Mouse (Mus musculus) adrenal gland, adult 8-10 months (tissue): ENCODE data around the gene Slc31a1. TPM values are rescaled to one million over a fixed set of nuclear protein-coding genes. Genes with fewer than 3 reads are reported as not detected.

Experiments used
- DNase-seq: peaks from one replicate; pipeline ENCODE4 v3.0.0; 2022
- total RNA-seq, 4 experiments: library from RNA; stranded (reverse); gene quantifications; 2 replicates each; pipeline ENCODE4 v1.2.4; 2022

Gene Slc31a1
- total RNA-seq = 10 to 100 TPM; 44.5 to 59.7 (median 49.9) TPM

DNA sequence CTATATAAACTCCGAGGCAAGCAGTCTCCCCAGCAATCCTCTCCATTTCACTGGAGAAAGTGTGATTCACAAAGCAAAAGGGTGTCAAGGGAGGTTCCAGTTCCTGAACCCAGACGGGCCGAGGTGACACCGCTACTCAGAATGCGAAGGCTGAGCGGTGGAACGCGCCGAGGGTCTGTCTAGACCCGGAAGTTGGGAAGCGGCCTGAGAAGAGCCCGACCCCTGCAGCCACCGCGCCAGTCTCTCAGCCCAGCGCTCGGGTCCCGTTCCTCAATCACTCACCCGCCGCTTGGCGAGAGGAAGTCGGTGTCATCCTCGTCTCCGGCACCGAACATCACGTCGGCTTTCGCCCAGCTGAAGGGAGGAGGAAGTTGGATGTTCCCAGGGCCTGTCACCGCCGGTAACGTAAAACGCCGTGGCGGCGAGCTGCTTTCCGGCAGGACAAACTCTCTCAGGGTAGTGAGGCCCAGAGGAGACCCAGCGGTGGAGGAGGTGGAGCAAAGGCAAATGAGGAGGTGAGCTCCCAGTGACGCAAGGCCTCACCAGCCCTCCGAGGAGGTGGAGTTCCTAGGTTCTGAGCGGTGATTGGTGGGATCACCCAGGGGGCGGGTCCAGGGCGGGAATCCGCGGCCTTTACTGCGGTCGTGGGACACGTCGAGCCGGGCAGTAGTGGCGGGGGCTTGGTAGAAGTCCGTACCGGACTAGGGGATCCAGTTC is at the start of gene Slc31a1, which contains the start of gene Fkbp15:
Gene Slc31a1, plus strand, starts transcription at position 640 of the 717 bp plus-strand sequence.
Gene Fkbp15, minus strand, starts transcription at position 461 of the 717 bp plus-strand sequence.
- DNase-seq = peak; percentile 98

DNA sequence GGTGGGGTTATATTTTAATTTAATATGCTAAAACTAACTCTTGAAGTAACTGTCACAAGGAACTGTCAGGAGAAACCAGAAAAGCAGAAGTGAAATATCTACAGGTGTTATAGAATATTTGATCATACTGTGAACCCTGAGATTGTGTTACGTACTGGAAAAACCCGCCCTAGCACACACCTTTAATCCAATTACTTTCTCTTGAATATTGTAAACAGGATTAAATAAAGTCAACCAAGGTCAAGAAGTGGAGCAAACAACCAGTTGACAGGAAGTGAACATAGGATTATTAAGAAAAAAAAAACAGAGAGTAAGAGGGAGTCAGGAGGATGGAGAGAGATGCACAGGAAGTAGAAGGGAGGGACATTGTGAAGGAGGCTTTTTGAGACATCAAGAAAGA is 47.7 kb upstream of the Slc31a1 start:
- DNase-seq = no peak

DNA sequence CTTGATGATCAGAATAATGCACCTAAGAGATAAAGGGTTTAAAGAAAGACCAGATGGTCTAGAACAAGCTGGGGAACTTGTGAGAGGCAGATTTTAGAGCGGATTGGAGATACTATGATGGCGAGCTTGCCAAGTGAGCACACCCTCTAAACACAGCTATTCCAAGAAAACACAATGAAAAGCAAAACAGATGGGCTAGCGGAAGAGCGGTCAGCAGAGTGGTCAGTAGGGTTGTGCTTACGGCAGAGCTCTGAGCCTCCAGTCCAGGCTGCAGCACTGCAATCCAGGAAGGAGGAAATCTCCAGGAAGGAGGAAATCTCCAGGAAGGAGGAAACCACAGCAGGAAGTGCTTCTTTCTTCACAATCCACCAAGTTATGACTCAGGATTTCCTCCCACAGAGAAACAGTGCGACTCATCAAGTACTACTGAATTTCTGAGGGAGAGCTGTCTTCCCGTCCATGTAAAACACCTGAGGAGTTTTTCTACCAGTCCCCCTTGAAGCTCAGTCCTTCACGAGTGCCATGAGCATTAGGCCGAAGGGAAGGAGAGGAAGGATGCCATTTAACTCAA is 46.8 kb upstream of the Slc31a1 start:
- DNase-seq = no peak

DNA sequence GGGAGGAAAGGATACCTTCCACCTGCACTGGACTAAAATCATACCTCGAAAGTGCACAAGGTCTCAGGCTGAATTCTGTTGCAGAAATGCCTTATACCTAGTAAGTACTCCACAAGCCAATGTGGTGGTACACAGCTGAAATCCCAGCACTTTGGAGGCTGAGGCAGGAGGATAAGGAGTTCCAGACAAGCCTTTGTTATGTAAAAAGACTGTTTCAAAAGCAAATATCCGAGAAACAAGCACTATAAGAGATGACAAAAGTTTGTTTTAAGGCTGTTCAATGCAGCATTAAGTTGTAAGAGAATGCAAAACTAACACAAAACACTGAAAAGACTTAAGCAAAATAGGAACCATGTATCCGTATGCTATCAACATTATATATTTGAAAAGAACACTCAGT is 46.0 kb upstream of the Slc31a1 start:
- no peak for DNase-seq

DNA sequence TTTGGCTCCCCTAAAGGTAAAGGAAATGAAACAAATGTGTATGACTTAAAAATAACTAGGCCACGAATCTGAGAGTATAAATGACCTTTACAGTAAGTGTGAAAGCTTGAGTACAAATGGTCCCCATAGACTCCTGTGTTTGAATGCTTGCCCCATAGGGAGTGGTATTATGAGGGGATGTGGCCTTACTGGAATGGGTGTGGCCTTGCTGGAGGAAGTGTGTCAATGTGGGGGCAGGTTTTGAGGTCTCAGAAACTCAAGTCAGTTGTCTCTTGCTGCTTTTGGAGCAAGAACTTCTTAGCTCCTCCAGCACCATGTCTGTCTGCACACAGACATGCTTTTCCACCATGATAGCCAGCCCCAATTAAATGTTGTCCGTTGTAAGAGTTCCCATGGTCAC is 44.1 kb upstream of the Slc31a1 start:
- DNase-seq = no peak

DNA sequence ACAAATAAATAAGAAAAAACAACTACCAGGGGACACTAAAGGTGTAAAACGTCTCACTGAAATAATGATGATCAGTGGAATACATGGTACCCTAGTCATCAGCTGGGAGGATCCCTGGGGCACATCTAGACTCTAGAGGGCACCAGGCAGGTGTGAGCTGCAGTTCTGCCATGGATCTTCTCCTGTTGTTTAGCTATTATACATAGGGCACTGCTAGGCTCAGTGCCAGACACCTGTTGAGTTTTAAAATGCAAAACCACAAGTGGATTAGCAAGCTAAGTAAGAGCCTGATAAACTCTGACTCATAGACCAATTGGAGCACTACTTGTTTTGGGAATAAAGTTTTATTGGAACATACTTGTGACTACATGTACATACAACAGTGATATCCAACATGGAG is 42.2 kb upstream of the Slc31a1 start:
- no peak for DNase-seq

DNA sequence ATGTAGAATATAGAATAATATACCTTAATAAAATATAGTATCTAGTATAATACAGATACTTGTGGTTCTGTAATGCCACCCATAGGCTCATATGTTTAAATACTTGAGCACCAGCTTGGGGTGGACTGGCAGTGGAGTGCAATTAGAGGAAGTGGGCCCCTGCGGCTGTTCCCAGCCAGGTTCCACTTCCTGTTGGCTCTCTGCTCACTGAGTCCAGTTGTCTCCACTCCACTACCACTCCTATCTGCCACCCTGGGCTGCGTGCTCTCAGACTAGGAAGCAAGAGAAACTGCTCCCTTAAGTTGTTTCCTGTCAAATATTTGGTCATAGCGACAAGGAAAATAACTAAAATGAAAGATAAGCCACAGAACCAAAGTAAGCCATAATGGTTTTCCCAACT is 37.8 kb upstream of the Slc31a1 start:
- no peak for DNase-seq

DNA sequence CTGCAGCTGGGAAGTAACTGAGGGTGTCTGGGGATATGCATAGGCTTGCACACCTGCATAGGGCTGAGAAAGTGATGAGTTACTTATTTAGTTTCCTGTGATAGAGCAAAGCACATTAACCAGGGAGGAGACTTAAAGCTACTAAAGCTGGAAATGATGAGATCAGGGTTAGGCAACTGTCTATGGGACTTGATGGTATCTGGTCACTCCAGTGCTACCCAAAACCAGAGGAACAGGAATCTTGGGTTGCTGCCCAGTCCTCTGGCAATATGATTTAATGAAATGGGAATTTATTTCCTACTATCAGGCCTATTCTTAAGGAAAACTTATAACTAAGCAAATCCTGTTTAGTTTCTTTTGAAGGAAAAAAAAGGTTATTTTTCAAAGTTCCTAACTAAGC is 34.4 kb upstream of the Slc31a1 start:
- no peak for DNase-seq

DNA sequence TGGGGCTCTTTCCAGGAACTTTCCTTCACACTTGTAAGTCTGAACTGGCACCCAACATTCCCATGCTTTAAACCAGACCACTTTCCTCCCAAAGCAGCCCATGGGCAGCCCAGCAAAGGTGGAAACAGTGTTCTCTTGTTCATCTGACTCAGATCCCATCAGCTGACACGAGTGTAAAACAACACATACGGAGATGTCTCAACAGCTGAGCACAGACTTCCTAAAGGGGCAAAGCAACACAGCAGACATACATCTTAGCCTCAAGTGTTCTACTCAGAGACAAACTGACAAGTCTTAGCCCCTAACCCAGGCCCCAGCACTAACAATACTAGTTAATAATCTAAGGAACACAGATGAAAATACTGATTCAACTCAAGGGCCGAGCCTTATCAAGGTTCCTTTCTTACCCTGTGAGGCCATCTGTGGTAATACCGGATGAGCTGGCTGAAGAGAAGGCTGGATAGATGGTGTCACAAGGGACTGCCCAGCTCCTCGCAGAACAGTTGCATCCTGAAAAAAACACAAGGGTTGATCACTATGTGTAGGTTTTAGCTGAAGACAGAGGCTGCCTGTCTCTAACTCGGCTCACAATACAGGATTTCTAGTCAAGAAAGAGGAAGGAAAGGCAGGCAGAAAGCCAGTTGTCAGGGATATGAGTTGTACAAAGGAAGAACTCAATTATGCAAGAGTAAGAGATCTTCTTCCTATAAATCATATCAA is 31.4 kb upstream of the Slc31a1 start:
- DNase-seq = no peak

DNA sequence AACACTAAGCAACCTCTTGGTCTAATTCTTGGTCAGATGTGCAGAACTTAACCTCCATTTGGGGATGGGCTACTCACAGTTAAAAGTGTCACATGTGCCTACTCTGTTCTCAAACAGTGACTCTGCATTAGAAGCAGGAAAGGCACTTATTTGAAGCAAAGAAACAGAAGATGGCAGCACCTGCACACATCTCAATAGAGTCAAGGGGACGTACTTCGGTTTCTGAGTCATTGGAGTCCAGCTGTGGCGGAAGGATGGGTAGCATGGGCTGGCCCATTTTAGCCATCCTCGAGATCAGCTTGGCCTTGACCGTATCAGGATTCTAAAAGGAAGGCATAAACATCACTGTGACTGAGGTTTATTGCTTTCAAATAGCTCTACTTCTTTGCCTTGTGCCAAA is 28.6 kb upstream of the Slc31a1 start:
- DNase-seq = no peak

DNA sequence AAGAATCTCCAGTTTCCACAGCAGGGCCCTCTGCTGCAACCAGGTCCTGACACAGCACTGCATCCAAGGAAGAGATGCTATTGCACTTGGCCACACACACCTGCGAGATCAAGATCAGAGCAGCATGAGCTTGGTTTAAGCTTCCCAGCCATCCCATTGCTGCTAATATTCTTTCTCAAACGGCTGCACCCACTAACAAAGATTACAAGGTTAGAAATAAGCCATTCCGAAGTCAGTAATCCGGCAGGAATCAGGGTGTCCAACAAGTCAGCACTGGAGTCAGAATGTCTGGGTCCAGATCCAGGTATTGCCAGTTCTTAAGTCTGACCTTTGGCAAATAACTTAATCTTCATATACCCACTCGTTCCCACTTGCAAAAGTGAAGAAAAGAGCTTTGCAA is 22.0 kb upstream of the Slc31a1 start:
- DNase-seq = no peak

DNA sequence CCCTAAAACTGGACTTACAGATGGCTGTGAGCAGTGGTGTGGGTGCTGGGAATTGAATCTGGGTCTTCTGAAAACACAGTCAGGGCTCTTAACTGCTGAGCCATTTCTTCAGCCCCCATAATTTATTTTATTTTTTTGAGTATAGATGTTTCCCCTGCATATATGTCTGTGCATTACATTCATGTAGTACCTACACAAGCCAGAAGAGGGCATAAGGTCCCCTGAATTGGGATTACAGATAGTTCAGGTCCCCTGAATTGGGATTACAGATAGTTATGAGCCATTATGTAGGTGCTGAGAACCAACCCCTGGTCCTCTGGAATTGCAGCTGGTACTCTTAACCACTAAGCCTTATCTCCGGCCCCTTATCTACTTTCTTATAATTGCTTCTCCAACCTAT is 16.5 kb upstream of the Slc31a1 start:
- no peak for DNase-seq

DNA sequence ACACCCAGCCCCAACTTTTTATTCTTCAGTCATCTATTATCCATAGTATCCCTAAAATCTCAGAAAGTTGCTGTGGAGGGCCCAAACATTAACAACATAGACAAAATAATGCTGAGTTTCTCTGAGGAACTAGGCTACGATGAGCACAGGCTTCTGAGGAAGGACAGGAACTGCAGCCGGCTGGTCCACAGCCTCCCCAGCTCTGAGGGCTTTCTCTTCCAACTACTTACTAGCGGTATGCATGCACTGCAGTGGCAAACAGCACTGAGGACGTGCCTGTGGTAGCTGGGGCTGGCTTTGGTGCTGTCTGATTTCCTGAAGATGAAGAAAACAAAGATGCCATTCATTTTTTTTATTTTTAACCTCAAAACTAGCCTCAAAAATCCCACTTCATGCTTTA is 14.7 kb upstream of the Slc31a1 start:
- no peak for DNase-seq

DNA sequence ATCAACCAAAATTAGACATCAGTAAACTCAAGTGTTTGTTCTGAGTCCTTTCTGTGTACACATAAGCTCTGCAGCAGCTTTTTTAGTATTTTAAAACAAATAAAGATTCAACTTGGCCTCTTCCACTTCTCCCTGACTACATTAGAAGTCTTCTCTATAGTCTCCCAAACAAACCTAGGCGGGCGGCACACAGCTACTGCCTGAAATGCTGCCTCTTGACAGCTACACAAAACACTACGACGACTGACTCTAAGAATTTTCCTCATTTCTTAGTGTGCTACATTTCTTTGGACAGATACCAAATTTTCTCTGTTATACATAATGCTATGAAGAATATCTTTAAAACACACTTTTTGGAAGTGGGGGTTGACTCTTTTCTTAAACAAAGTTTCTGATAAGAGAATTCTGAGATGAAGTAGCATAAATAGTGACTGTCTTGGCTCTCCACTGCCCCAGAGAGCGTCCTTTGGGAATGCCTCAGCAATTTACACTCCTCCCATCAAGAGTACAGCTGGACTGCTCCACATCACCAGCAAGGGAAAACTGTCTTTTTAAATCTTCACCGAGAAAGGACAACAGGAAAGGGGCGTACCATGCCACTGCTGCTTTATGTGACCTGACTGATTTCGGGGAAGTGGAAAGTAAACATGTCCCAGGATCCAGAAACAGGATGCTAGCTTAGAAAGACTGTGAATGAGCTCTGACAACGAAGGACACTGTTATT is 12.8 kb upstream of the Slc31a1 start:
- DNase-seq = no peak

DNA sequence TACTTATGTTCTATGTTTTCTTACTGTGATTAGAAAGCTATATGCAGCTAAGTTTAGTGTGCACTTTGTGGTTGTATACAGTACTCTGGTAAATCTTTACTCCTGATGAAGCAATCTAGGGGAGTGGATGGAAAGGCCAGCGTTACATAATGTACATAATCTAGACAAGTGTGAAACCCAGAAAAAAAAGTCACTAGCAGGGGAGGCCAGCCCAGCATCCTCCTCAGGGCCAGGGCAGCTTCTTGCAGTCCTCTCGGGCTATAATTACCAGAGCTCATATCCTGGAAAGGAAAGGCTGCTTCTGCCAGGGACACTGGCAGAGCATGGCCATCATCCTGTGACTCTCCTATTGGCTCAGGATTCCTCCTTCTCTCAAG is 12.2 kb upstream of the Slc31a1 start:
- no peak for DNase-seq

DNA sequence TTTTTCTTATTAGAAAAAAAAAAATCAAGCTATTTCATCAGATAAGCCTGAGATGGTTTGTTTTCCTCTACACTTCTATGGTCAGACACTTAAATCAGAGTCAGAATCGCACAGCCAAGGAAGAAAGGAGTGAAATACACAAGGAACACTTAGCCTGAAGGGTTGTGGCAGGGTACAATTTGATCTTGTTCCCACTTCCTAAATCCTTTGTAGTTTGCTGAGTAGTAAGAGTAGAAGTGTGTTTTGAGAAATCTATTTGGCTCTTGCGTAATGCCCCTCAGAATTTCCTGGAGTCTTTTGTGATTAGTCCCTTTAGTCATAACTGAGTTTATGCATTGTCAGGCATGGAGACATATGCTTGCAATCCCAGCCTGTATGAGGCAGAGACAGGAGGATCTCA is 11.2 kb upstream of the Slc31a1 start:
- DNase-seq = no peak

DNA sequence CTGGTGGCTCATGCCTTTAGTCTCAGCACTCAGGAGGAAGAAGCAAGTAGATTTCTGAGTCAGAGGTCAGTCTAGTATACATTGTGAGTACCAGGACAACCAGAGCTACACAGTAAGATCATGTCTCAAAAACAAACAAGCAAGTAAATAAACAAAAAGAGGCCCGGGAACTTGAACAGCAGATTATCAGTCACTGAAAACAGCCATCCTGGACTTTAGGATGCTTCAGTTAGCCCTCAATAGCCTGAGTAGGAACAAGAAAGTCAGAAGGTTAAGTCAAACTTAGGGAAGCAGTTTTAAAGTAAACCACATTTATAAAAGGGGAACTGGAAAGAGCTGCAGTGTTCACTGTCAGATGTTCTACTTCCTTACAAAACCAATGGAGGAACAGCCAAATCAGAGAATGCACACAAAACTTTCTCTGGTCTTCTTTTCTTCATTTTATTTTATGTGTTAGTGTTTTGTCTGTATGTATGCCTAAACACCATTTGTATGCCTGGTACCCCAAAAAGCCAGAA is 2.8 kb upstream of the Slc31a1 start:
- DNase-seq = no peak

DNA sequence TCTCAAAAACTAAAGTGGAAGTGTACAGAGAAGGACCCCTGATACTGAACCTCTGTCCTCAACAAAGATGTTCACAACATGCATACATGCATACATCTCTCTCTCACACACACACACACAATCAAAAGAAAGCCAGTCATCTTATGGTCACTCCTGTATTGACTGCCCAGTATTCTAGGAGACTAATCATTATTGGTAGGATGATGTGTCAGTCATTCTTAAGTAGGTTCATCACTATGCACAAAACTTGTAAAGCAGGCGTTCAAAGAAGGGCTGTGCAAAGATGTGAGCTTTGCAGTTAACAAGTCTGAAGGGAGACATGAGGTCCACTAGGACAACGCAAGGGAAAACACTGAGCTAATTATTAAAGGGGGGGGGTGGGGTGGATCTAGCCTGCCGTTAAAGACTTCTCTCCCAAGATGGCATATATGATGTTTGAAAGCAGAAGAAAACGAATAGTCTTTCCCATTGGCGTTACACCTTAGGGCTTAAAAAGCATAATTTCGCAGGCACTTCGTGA is 1.2 kb upstream of the Slc31a1 start:
- no peak for DNase-seq

DNA sequence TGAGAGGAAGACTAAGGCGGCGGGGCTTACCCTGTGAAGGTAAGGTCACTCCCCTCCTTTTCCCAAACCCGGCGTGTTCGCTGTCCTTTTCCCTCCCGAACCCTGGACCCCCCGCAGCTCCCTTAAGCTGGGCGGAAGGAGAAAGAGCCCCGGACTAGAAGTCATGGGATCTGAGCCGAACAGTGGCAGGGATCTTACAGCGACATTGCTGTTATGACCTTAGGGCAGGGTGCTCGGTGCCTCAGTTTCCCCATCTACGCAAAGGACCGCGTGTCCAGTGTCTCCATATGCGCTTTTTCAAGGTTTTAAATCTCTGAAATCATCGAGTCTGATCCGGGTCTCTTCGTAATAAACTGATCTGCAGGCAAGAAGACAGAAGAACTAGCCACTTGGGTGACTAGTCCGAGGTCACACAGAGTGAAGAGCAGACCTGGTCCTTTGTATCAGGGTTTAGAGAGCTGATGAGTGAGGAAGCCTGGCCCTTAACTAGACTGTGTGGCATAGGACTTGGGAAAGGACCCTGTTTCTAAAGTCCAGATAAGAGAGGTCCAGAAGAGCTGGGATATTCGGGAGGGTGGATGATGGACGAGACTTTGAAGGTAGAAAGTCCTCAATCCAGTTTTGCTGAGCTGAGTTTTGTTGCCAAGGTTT is 403 bp downstream of the Slc31a1 start:
- DNase-seq = no peak

DNA sequence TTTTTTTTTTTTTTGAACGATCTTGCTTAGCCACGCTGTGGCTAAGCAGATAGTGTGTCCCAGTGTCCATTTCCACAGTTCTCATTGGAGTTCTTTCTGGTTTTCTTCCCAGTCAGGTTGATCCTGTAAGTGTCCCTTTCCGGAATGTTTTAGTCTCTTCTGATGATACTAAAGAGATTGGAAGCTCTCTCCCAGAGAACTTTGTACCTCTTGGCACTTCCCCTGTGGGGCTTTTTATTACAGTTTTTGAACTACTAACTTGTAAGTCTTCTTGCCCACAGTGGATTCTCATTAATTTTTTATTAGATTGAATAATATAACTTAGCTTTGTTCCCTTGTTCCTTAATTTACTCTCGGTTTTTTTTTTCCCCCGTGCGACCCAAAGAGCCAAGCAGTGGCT is 1.0 kb downstream of the Slc31a1 start:
- no peak for DNase-seq

DNA sequence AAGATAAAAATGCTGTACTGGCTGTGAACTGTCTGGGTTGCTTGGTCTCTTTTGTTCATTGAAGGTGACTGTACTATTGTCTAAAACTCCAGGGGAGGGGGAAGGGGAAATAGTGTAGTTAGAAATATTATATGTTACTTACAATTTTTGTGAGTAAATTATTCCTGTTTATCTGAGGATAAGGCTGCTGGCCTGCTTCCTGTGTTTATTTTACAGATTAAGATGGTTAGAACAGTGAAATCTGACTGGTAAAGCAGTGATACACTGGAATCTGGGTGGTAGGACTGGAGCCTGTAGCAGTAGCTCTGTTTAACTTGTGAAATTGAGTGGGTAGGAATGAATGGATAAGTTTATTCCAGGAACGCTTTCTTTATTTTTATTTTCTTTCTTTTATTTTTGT is 1.5 kb downstream of the Slc31a1 start:
- DNase-seq = no peak

DNA sequence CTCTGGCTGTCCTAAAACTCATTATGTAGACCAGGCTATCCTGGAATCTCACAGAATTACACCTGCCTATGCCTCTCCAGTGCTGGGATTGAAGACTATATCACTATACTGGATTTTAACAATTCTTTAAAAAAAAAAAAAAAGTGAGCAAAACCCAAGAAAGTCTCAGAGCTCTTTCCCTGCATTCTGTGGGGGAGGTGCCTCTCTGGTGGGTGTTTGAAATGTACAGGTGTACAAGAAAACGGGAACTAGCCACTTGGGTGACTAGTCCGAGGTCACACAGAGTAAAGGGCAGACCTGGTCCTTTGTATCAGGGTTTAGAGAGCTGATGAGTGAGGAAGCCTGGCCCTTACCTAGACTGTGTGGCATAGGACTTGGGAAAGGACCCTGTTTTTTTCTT is 1.9 kb downstream of the Slc31a1 start:
- no peak for DNase-seq
